Mouse (Mus musculus) ovary, adult 18-20 months (tissue): Measurements from ENCODE around the gene Rassf5.

Experiments used
- DNase-seq: peaks from one replicate; pipeline ENCODE4 v3.0.0; 2022; ENCODE audit warnings: low spot score, mixed read lengths

Gene Rassf5

DNA sequence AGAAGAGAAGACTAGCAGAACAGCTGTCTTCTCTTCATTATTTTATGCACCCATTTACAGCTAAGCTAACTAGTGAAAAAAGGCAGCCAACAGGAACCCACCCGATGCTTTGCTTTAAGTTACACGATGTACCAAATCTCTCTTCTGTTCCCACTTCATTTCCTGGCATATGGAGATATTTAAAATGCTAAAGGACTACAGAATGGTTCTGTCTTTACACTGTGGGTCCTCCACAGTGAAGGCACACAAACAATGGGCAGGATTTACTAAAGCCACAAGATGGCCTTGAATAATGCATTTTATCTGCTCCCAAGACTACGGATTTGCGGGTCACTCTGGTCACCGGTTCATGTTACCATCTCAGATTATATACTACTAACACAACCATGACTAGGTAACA is 107.9 kb downstream of the Rassf5 start:
- DNase-seq = no peak

DNA sequence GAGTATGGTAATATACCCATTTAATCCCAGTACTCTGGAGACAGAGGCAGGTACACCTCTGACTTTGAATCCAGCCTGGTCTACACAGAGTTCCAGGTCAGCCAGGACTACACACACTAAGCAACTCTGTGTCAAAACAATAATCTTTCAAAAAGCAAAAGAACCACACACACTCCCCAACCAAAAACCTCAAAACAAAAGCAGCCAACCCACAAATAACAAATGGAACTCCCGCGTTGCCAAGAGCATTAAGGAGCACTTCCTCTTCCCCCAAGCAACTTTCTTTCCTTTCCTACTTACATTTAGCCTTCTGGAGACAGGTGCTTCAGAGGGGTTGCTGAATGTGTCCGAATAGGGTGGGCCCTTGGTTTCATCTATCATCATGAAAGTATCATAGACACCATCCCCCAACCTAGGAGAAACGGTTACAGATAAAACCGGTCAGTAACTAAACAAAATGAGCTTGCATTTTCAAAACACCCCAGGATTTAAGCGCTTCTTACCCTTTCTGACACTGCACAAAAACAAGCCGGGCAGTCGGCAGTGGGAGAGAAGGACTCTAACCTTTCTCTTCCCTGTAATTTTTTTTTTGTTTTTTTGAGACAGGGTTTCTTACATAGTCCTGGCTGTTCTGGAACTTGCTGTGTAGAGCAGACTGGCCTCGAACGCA is 109.0 kb downstream of the Rassf5 start:
- DNase-seq = no peak

DNA sequence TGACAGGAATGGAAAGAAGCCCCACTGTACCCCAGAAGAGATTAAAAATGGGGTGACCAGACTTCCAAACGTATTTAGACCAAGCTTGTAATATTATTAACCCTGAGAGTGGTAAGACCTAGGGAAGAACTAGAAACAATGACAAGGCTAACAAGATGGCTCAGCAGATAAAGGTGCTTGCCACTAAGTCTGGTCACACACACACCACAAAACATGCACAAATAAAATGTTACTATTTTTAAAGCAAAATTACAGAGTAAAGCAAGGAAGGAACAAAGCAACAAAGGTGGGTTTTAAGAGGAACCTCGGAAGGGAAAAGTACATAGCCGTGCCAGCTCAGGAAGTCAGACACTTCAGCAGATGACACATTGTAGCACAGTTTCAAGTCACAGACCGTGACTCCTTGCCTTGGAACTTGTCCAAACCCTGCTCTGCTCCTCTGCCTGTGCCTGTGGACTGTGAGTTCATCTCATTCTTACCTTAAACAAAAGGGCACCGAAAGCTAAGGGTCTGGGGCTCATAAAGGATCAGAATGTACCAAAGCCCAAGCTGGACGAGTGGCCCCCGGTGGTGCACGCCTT is 110.0 kb downstream of the Rassf5 start:
- peak; percentile 24 for DNase-seq

GRCm38 (mm10) chr1:131134231-131134630 is 110.8 kb downstream of the Rassf5 start:
- DNase-seq = no peak
